Mouse (Mus musculus) cerebellum, adult 8-10 months (tissue): Measurements from ENCODE around the gene Gm5592.
"Not testable (repeated sequence)": the region's sequence is repeated elsewhere in the genome, so short reads cannot be mapped to it uniquely, and the experiment has no call there.

Experiments
- DNase-seq: peaks from one replicate; pipeline ENCODE4 v3.0.0; 2022

Gm5592 gene

GRCm38 (mm10) chr7:41153541-41153940, at the start of gene Gm5592:
Gene Gm5592, plus strand, starts transcription at chr7:41153841.
- not testable (repeated sequence) for DNase-seq

GRCm38 (mm10) chr7:41155806-41156205, 2.2 kb downstream of the Gm5592 start:
- DNase-seq: not testable (repeated sequence)

- not testable (repeated sequence) for DNase-seq
Measured at GRCm38 (mm10) chr7:41157879-41158278, 4.2 kb downstream of the Gm5592 start.

- DNase-seq: not testable (repeated sequence)
Measured at GRCm38 (mm10) chr7:41158562-41158961, 4.9 kb downstream of the Gm5592 start.

- no peak for DNase-seq
Measured at GRCm38 (mm10) chr7:41193671-41194070, 40.0 kb downstream of the Gm5592 start.
